Mouse (Mus musculus): ENCODE data around the gene Inhbb. TPM values are rescaled to one million over a fixed set of nuclear protein-coding genes. Genes with fewer than 3 reads are reported as not detected.

Inhbb gene
- polyA plus RNA-seq (2015; fragmentation: Nextera tagmentation; extraction: Ambion mirVana) = 0.35 and 0.61 TPM in 2 replicates

GRCm38 (mm10) chr1:119421576-119422421, at the start of gene Inhbb:
TSS of gene Inhbb (minus strand) at chr1:119422248.

Other genes with a start within 250 kb of the Inhbb start
- 105 and 114 TPM in 2 replicates for gene Ralb, start 82.5 kb upstream of the Inhbb start, polyA plus RNA-seq (2015; fragmentation: Nextera tagmentation; extraction: Ambion mirVana)
- gene Tmem185b, start 103.9 kb upstream of the Inhbb start, polyA plus RNA-seq (2015; fragmentation: Nextera tagmentation; extraction: Ambion mirVana) = 16.3 and 16.7 TPM in 2 replicates
- gene Epb41l5, start 226.8 kb upstream of the Inhbb start, polyA plus RNA-seq (2015; fragmentation: Nextera tagmentation; extraction: Ambion mirVana) = 9.5 and 10.6 TPM in 2 replicates